Mouse (Mus musculus) neural tube, embryonic 11.5 days (tissue): ENCODE results near the gene Stra6l. TPM values are rescaled to one million over a fixed set of nuclear protein-coding genes. Genes with fewer than 3 reads are reported as not detected.
A peak's percentile ranks its signal among the peaks of the same experiment; 100 is the strongest.

ENCODE experiments used
- ATAC-seq: fragments of 200-750 bp; cut with Nextera tagmentation; 2 replicates; pipeline ENCODE4 v1.8.0; 2017; ENCODE audit warnings: moderate number of reproducible peaks, mild to moderate bottlenecking, moderate TSS enrichment, moderate library complexity; ENCODE audit not compliant: insufficient read depth, low FRiP score, low TSS enrichment
- DNase-seq: peaks from one replicate; pipeline ENCODE4 v3.0.0-alpha.2; 2015; ENCODE audit warnings: low spot score
- H3K27ac ChIP-seq: fragments of 300-500 bp; sonication (generic); 2 replicates; pipeline ENCODE4 v1.5.1; 2014; ENCODE audit warnings: low read depth, mild to moderate bottlenecking, low read length
- H3K27me3 ChIP-seq: fragments of 300-500 bp; sonication (generic); 2 replicates; pipeline ENCODE4 v1.6.1; 2014; ENCODE audit warnings: mild to moderate bottlenecking, low read length, mixed read lengths; ENCODE audit not compliant: control insufficient read depth, insufficient read depth
- H3K36me3 ChIP-seq: fragments of 300-500 bp; sonication (generic); 2 replicates; pipeline ENCODE4 v1.6.1; 2014; ENCODE audit warnings: mild to moderate bottlenecking, low read length, moderate library complexity, mixed read lengths; ENCODE audit not compliant: control insufficient read depth, insufficient read depth
- H3K4me1 ChIP-seq: fragments of 300-500 bp; sonication (generic); 2 replicates; pipeline ENCODE4 v1.6.1; 2014; ENCODE audit warnings: low read length, mixed read lengths; ENCODE audit not compliant: control insufficient read depth, insufficient read depth
- H3K4me2 ChIP-seq: fragments of 300-500 bp; sonication (generic); 2 replicates; pipeline ENCODE4 v1.6.1; 2014; ENCODE audit warnings: low read depth, mild to moderate bottlenecking, moderate library complexity
- H3K4me3 ChIP-seq: fragments of 300-500 bp; sonication (generic); 2 replicates; pipeline ENCODE4 v1.5.1; 2014; ENCODE audit warnings: low read depth, low read length
- H3K9ac ChIP-seq: fragments of 300-500 bp; sonication (generic); 2 replicates; pipeline ENCODE4 v1.6.1; 2014; ENCODE audit warnings: mild to moderate bottlenecking, low read length
- H3K9me3 ChIP-seq: fragments of 300-500 bp; sonication (generic); 2 replicates; pipeline ENCODE4 v1.6.1; 2016; ENCODE audit warnings: low read length; ENCODE audit not compliant: control insufficient read depth
- WGBS: fragments of 180-500 bp; shearing (Covaris S2); extraction: QIAGEN DNeasy Blood & Tissue Kit; methylation state at CpG from one replicate; pipeline ENCODE4 v1.1.7; 2014; 5-methylcytosine and 5-hydroxymethylcytosine counted together
- polyA plus RNA-seq: library from polyadenylated mRNA; unstranded; fragments of >200 nt; fragmentation: Nextera tagmentation; extraction: Ambion mirVana; gene quantifications from 2 replicates; pipeline ENCODE4 v1.2.1, GENCODE M21; 2014

The Stra6l gene
- 6.3 and 7.2 TPM in 2 replicates for polyA plus RNA-seq

GRCm38 (mm10) chr4:45848109-45848824 lies at the start of gene Stra6l:
TSS of gene Stra6l (plus strand) at chr4:45848664.
- ATAC-seq (no peak), DNase-seq (no peak)
- WGBS, result 24% methylated on average over 10 of the region's 10 CpGs
- Histone ChIP-seq H3K27ac (no peak within 1 kb of the TSS), H3K9me3 (no peaks in the 10 kb centered on the region), H3K9ac (no peak within 1 kb of the TSS), H3K4me1 (peaks cover 2% of the 10 kb centered on the region; the same call in 1 of the 2 replicates), H3K36me3 (no peaks in the 10 kb centered on the region), H3K4me2 (no peak within 1 kb of the TSS), H3K4me3 (no peak within 1 kb of the TSS), H3K27me3 (no peaks in the 10 kb centered on the region)

GRCm38 (mm10) chr4:45798964-45799363 lies 49.5 kb upstream of the Stra6l start, which contains the start of gene Aldh1b1:
TSS of gene Aldh1b1 (plus strand) at chr4:45799022.
- 0 out of 2 replicates have a peak within 1 kb of the TSS, but pooled peaks have one; percentile 49 for H3K27ac ChIP-seq

DNA sequence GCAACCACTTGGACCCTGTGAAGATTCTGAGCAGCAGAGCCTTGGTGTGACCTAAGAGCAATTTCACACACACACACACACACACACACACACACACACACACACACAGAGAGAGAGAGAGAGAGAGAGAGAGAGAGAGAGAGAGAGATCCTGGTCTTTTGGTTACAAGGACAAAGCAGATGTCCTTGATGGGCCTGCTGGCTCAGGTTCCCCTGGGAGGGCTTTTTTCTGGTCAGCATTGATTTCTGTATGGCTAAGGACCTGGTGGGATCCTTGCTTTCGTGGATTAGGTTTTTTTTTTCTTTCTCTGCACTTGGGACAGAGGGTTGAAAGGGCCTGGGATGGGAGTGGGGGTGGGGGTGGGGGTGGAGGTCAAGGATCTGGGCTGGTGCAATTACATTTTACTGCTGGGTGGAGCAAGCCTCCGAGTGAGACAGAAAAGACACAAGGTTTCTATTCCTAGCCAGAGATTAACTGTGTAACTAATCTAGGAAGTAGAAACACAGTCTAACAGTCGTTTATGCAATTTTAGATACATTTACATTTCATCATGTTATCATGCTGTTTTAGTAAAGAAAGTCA lies 48.4 kb upstream of the Stra6l start:
- Histone ChIP-seq H3K9ac (no peak overlapping the region), H3K4me3 (no peak overlapping the region), H3K27me3 (no peaks in the 10 kb centered on the region), H3K9me3 (no peaks in the 10 kb centered on the region), H3K27ac (0 out of 2 replicates have a peak overlapping the region, but pooled peaks have one; percentile 14), H3K36me3 (no peaks in the 10 kb centered on the region), H3K4me1 (no peaks in the 10 kb centered on the region), H3K4me2 (no peak overlapping the region)
- ATAC-seq (no peak), DNase-seq (no peak)
- 25% methylated on average over 3 of the region's 3 CpGs for WGBS

More at GRCm38 (mm10) chr4:45798964-45799363, 49.5 kb upstream of the Stra6l start, which contains the start of gene Aldh1b1:
- under 1% methylated on average over 26 of the region's 26 CpGs for WGBS
- peak; percentile 84 for DNase-seq
- no peaks in the 10 kb centered on the region for H3K4me1 ChIP-seq
- no peaks in the 10 kb centered on the region for H3K36me3 ChIP-seq
- no peaks in the 10 kb centered on the region for H3K27me3 ChIP-seq
- peak within 1 kb of the TSS; percentile 39 for H3K4me3 ChIP-seq
- H3K4me2 ChIP-seq, result peak within 1 kb of the TSS; percentile 70
- no peaks in the 10 kb centered on the region for H3K9me3 ChIP-seq
- peak; percentile 73; the same call in 1 of the 2 replicates for ATAC-seq
- H3K9ac ChIP-seq, result peak within 1 kb of the TSS; percentile 55

DNA sequence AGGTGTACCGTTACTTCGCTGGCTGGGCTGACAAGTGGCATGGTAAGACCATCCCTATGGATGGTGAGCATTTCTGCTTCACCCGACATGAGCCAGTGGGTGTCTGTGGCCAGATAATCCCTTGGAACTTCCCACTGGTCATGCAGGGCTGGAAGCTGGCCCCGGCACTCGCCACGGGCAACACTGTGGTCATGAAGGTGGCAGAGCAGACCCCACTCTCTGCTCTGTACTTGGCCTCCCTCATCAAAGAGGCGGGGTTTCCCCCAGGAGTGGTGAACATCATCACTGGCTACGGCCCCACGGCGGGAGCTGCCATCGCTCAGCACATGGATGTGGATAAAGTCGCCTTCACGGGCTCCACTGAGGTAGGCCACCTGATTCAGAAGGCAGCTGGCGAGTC lies 45.6 kb upstream of the Stra6l start:
- no peaks in the 10 kb centered on the region for H3K4me1 ChIP-seq
- H3K36me3 ChIP-seq, result no peaks in the 10 kb centered on the region
- WGBS, result 93% methylated on average over 14 of the region's 14 CpGs
- no peak overlapping the region for H3K4me2 ChIP-seq
- no peak overlapping the region for H3K9ac ChIP-seq
- ATAC-seq, result no peak
- H3K4me3 ChIP-seq, result no peak overlapping the region
- H3K27me3 ChIP-seq, result no peaks in the 10 kb centered on the region
- no peaks in the 10 kb centered on the region for H3K9me3 ChIP-seq
- no peak for DNase-seq
- H3K27ac ChIP-seq, result no peak overlapping the region

GRCm38 (mm10) chr4:45808034-45808433 lies 40.4 kb upstream of the Stra6l start:
- DNase-seq, result no peak
- Histone ChIP-seq H3K4me1 (no peaks in the 10 kb centered on the region), H3K36me3 (no peaks in the 10 kb centered on the region), H3K9ac (no peak overlapping the region; the same call in 1 of the 2 replicates), H3K9me3 (no peaks in the 10 kb centered on the region), H3K27me3 (no peaks in the 10 kb centered on the region), H3K4me2 (no peak overlapping the region), H3K4me3 (no peak overlapping the region), H3K27ac (no peak overlapping the region)
- 56% methylated on average over 7 of the region's 7 CpGs for WGBS
- ATAC-seq, result no peak

DNA sequence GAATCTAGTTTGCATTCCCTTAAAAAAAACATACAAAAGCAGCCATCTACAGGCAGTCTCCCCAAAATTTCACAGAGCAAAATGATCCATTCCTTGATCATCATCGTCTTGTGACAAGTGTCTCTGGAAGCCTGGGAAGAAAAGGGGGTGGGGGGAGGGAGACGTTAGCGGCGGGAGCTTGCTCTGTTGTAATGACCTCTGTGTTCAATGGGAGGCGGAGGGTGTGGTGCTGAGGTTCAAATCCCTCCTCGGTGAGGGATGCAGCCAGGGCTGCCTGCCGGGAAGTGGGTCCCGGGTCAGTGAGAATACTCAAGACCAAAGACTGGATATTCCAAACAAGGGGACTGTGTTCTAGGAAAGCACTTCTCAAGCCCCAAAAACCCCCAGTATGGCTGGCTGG lies 37.2 kb upstream of the Stra6l start:
- Histone ChIP-seq H3K36me3 (no peaks in the 10 kb centered on the region), H3K4me1 (0 out of 2 replicates have a peak, but pooled peaks cover 4% of the 10 kb centered on the region), H3K4me3 (no peak overlapping the region), H3K27ac (no peak overlapping the region), H3K27me3 (no peaks in the 10 kb centered on the region), H3K4me2 (no peak overlapping the region), H3K9me3 (no peaks in the 10 kb centered on the region), H3K9ac (no peak overlapping the region)
- DNase-seq, result no peak
- 18% methylated on average over 8 of the region's 8 CpGs for WGBS
- ATAC-seq, result no peak

DNA sequence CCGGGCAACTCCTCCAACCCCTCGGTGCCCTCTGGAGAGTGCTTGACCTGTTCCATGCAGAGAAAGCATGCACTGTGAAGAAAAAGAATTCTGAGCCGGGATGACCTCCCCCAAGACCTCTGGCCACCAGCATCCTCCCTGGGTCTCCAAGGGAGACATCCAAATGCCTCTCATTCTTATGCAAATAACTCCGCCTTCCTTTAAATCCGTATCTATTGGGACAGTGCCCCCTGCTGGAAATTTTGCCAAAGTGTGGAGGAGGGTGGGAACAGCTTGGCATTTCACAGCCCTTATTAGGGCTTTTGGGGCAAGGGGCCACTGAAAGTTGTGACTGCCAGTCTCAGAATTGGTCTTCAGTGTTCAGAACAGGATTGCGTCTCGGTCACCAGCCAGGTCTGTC lies 32.9 kb upstream of the Stra6l start:
- no peaks in the 10 kb centered on the region for H3K9me3 ChIP-seq
- DNase-seq, result peak; percentile 71
- ATAC-seq, result no peak
- H3K36me3 ChIP-seq, result no peaks in the 10 kb centered on the region
- H3K4me1 ChIP-seq, result peaks cover 20% of the 10 kb centered on the region
- 30% methylated on average over 7 of the region's 7 CpGs for WGBS
- H3K4me3 ChIP-seq, result no peak overlapping the region
- H3K4me2 ChIP-seq, result no peak overlapping the region
- no peak overlapping the region for H3K9ac ChIP-seq
- no peaks in the 10 kb centered on the region for H3K27me3 ChIP-seq
- H3K27ac ChIP-seq, result no peak overlapping the region

- Histone ChIP-seq H3K9ac (peak overlapping the region; percentile 47), H3K9me3 (no peaks in the 10 kb centered on the region), H3K4me3 (no peak overlapping the region), H3K4me1 (peaks cover 35% of the 10 kb centered on the region), H3K27ac (peak overlapping the region; percentile 94), H3K36me3 (no peaks in the 10 kb centered on the region), H3K4me2 (peak overlapping the region; percentile 36), H3K27me3 (peaks cover 1% of the 10 kb centered on the region; the same call in 1 of the 2 replicates)
- ATAC-seq (peak; percentile 18), DNase-seq (no peak)
- WGBS, result 9% methylated on average over 3 of the region's 4 CpGs
Observed at GRCm38 (mm10) chr4:45818814-45819207, 29.7 kb upstream of the Stra6l start.
